ENCODE assay signal across 15 mouse cellular contexts in the genomic region with DNA sequence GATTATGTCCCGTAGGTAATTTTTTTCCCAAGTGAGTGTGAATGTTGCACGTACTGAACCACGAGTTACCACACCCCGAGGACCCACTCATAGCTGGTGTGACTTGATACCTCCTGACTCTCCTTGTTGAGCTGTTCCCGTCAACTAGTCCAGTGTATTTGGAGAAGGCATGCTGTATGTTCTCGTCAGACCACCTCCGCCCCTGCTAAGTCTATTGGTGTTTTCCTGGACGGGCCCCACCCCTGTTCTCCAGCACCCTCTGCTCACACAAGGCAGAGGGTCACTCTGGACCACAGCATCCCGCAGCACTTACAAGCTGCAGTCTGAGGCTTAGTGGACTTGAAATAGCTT.
DNase-seq lines count a peak whose midpoint lies in the region; ATAC-seq lines count a peak whose summit lies in the region.
"Had no signal": no experiment of that assay in that cellular context is flagged by ENCODE, and none has a peak within 500 bp of the region (broad histone marks: within the 10 kb centered on the region; RNA-seq: fewer than 3 reads in every experiment).

No protein-coding gene starts in this region.

- H3K27ac ChIP-seq in heart, embryonic 12.5 days (ENCODE audit: poor library complexity, severe bottlenecking) = peak overlapping the region; percentile 66
- H3K27ac ChIP-seq in forebrain, embryonic 16.5 days (ENCODE audit: low read length) = peak overlapping the region; percentile 33; the same call in 1 of the 2 replicates
- H3K27ac ChIP-seq: embryonic facial prominence, embryonic 15.5 days; hindbrain, postnatal 0 days; liver, embryonic 15.5 days; midbrain, embryonic 12.5 days had no signal

- no peaks in the 10 kb centered on the region for H3K36me3 ChIP-seq in heart, embryonic 12.5 days
- no peaks in the 10 kb centered on the region for H3K36me3 ChIP-seq in forebrain, embryonic 16.5 days (ENCODE audit: control insufficient read depth, insufficient read depth)
- H3K36me3 ChIP-seq: embryonic facial prominence, embryonic 15.5 days; liver, embryonic 15.5 days; midbrain, embryonic 12.5 days had no signal

- 43% methylated on average over 9 of the region's 9 CpGs for WGBS in heart, embryonic 12.5 days
- 77% methylated on average over 9 of the region's 9 CpGs for WGBS in forebrain, embryonic 16.5 days

- no peak overlapping the region for H3K9ac ChIP-seq in heart, embryonic 12.5 days
- no peak overlapping the region for H3K9ac ChIP-seq in forebrain, embryonic 16.5 days (replicated peaks; ENCODE audit: low read depth, low read length)
- H3K9ac ChIP-seq: embryonic facial prominence, embryonic 15.5 days; liver, embryonic 15.5 days; midbrain, embryonic 12.5 days had no signal

- DNase-seq in heart, postnatal 25 days (ENCODE audit: low spot score) = no peak
- peak; percentile 7 to 9 for DNase-seq in heart, postnatal 36 days
- DNase-seq in lung, postnatal 25 days (ENCODE audit: low spot score) = peak; percentile 15
- DNase-seq in kidney, adult 9 months = no peak
- DNase-seq in kidney, postnatal 10 days = no peak
- DNase-seq: cerebellum, postnatal 25 days; gastrocnemius, postnatal 14 days; thymus, postnatal 25 days had no signal

- peaks cover 13% of the 10 kb centered on the region for H3K4me1 ChIP-seq in heart, embryonic 12.5 days (replicated peaks)
- peaks cover 17% of the 10 kb centered on the region for H3K4me1 ChIP-seq in forebrain, embryonic 16.5 days (replicated peaks; ENCODE audit: control insufficient read depth, insufficient read depth, low read length)
- H3K4me1 ChIP-seq: liver, embryonic 15.5 days had no signal

- H3K4me2 ChIP-seq in heart, embryonic 12.5 days = peak overlapping the region; percentile 28; the same call in 1 of the 2 replicates
- no peak overlapping the region for H3K4me2 ChIP-seq in forebrain, embryonic 16.5 days (ENCODE audit: low read length)
- H3K4me2 ChIP-seq: embryonic facial prominence, embryonic 15.5 days; liver, embryonic 15.5 days; midbrain, embryonic 12.5 days had no signal

- no peak overlapping the region for H3K4me3 ChIP-seq in heart, embryonic 12.5 days
- H3K4me3 ChIP-seq in forebrain, embryonic 16.5 days (replicated peaks; ENCODE audit: low read length) = no peak overlapping the region
- H3K4me3 ChIP-seq: embryonic facial prominence, embryonic 15.5 days; liver, embryonic 15.5 days; midbrain, embryonic 12.5 days had no signal

- peaks cover 3% of the 10 kb centered on the region; the same call in 1 of the 2 replicates for H3K9me3 ChIP-seq in heart, embryonic 12.5 days (replicated peaks)
- no peaks in the 10 kb centered on the region for H3K9me3 ChIP-seq in forebrain, embryonic 16.5 days (ENCODE audit: control insufficient read depth, low read length)
- H3K9me3 ChIP-seq: embryonic facial prominence, embryonic 15.5 days; liver, embryonic 15.5 days; midbrain, embryonic 12.5 days had no signal

- intact Hi-C loops in heart, postnatal 25 days (cut with DNase I) = no loop called here
- intact Hi-C loops in heart, postnatal 36 days (cut with DNase I) = loop anchor here (2.0 kb wide), 1 partner anchor 47 kb away; no protein-coding TSS in a partner anchor

- peak; percentile 29; the same call in 1 of the 2 replicates for ATAC-seq in heart, embryonic 12.5 days (ENCODE audit: insufficient number of reproducible peaks, low FRiP score)
- peak; percentile 16; the same call in 1 of the 2 replicates for ATAC-seq in forebrain, embryonic 16.5 days
- ATAC-seq: hindbrain, postnatal 0 days had no signal

- H3K27me3 ChIP-seq in heart, embryonic 12.5 days (replicated peaks) = no peaks in the 10 kb centered on the region
- H3K27me3 ChIP-seq in forebrain, embryonic 16.5 days (replicated peaks; ENCODE audit: control insufficient read depth, insufficient read depth, low read length) = no peaks in the 10 kb centered on the region
- H3K27me3 ChIP-seq: embryonic facial prominence, embryonic 15.5 days; liver, embryonic 15.5 days; midbrain, embryonic 12.5 days; Patski had no signal

Comparison
In these comparisons a context has a peak if more than half of its experiments do, and no peak if none do; other contexts are left out.
1. DNase-seq: peak in heart, postnatal 36 days (2 of 2) and lung, postnatal 25 days (single experiment); none in heart, postnatal 25 days (single experiment), kidney, adult 9 months (single experiment) and kidney, postnatal 10 days (single experiment).